Mouse (Mus musculus): Measurements from ENCODE around the gene Saal1.

- TF ChIP-seq MAFK (IDR thresholded peaks at IDR 0.05; ENCODE audit: insufficient read depth, low read depth, low read length) (no peak), ZNF384 (IDR thresholded peaks at IDR 0.05; ENCODE audit: low read depth, low read length) (no peak), HCFC1 (IDR thresholded peaks at IDR 0.05; ENCODE audit: borderline replicate concordance, insufficient read depth, low read length) (no peak)
Measured at GRCm38 (mm10) chr7:46672160-46672672, 38.3 kb downstream of the Saal1 start, which contains the start of gene Tph1.
